ENCODE assay signal across 9 mouse cellular contexts in the genomic region with DNA sequence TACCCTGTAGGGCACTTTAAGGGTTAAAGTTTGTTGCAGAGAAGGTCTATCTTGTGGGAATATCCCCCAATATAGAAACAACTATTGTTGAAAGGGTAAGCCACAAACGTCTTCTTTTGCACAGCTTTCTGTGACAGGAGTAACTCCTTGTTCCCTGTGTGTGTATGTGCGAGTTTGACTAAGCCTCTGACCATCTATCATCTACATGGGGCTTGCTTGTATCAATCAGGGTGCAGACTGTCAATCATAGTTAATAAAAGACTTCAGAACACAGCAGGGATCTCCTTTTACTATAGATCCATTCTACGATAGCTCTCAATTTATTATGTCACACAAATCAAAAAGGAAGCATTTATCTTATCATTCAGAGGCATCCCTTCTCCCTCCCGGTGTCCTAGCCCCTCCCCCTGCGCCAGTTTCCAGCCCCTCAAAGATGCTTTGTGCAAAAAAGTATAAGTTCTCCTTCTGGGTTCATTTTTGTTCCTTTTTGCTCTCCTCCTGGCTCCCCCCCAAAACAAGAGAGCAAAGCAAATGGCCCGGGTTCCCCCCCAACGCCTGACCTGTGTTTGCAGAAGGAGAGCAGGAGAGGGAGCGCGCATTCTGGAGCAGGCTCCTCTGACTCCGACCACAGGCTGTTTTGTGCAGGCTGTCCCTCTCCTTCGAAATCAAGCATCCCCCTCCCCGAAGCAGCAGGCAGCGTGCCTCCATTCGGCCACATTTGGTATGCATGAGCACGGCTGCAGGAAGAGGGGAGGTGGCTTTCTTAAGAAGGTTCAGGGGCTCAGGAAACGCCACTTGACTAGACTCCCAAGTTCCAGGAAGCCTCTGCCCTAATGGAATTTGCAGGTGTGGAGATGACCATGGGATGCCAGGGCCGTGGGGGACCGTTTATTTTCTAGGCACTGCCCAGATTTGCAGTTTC.
DNase-seq lines count a peak whose midpoint lies in the region; ATAC-seq and TF ChIP-seq lines count a peak whose summit lies in the region.
"Had no signal": no experiment of that assay in that cellular context is flagged by ENCODE, and none has a peak within 500 bp of the region (broad histone marks: within the 10 kb centered on the region; RNA-seq: fewer than 3 reads in every experiment).

No protein-coding gene starts in this region.

- H3K27me3 ChIP-seq in megakaryocyte, embryonic 14.5 days (replicated peaks): peaks cover 6% of the 10 kb centered on the region
- 0 out of 2 replicates have a peak, but pooled peaks cover 4% of the 10 kb centered on the region for H3K27me3 ChIP-seq in heart, embryonic 13.5 days (replicated peaks)
- H3K27me3 ChIP-seq in limb, embryonic 14.5 days (ENCODE audit: control insufficient read depth, insufficient read depth, low read length): no peaks in the 10 kb centered on the region
- H3K27me3 ChIP-seq in stomach, embryonic 16.5 days (ENCODE audit: control insufficient read depth, insufficient read depth, low read length): no peaks in the 10 kb centered on the region
- no peaks in the 10 kb centered on the region for H3K27me3 ChIP-seq in thymus, adult 2 months (ENCODE audit: control insufficient read depth, insufficient read depth, low read length)

- peak overlapping the region; percentile 68 for H3K9ac ChIP-seq in heart, embryonic 13.5 days
- H3K9ac ChIP-seq in limb, embryonic 14.5 days (ENCODE audit: low read depth, low read length, severe bottlenecking): peak overlapping the region; percentile 29
- H3K9ac ChIP-seq in stomach, embryonic 16.5 days (ENCODE audit: low read length): peak overlapping the region; percentile 23
- H3K9ac ChIP-seq: liver, embryonic 14.5 days had no signal

- no peaks in the 10 kb centered on the region for H3K9me3 ChIP-seq in megakaryocyte, embryonic 14.5 days
- no peaks in the 10 kb centered on the region for H3K9me3 ChIP-seq in heart, embryonic 13.5 days
- H3K9me3 ChIP-seq in limb, embryonic 14.5 days (ENCODE audit: control insufficient read depth, low read length): no peaks in the 10 kb centered on the region
- no peaks in the 10 kb centered on the region for H3K9me3 ChIP-seq in stomach, embryonic 16.5 days (replicated peaks; ENCODE audit: control insufficient read depth, low read length)

- no peaks in the 10 kb centered on the region for H3K4me1 ChIP-seq in megakaryocyte, embryonic 14.5 days
- H3K4me1 ChIP-seq in heart, embryonic 13.5 days: peaks cover 13% of the 10 kb centered on the region
- peaks cover 15% of the 10 kb centered on the region; the same call in 1 of the 2 replicates for H3K4me1 ChIP-seq in limb, embryonic 14.5 days (ENCODE audit: control insufficient read depth, insufficient read depth, low read length)
- H3K4me1 ChIP-seq in stomach, embryonic 16.5 days (ENCODE audit: control insufficient read depth, insufficient read depth, low read length): 0 out of 2 replicates have a peak, but pooled peaks cover 6% of the 10 kb centered on the region
- no peaks in the 10 kb centered on the region for H3K4me1 ChIP-seq in thymus, adult 2 months (replicated peaks; ENCODE audit: control insufficient read depth, insufficient read depth, low read length)

- no peak for ATAC-seq in megakaryocyte, adult 5-6 weeks (ENCODE audit: poor library complexity, severe bottlenecking)
- no peak for ATAC-seq in heart, embryonic 13.5 days (ENCODE audit: extremely low read depth, insufficient number of reproducible peaks, low FRiP score, low TSS enrichment)
- ATAC-seq in limb, embryonic 14.5 days (ENCODE audit: low FRiP score, low read depth): peak; percentile 55; the same call in 1 of the 2 replicates
- no peak for ATAC-seq in stomach, embryonic 16.5 days (ENCODE audit: insufficient read depth, low FRiP score)

- peak; percentile 56 for DNase-seq in embryo, embryonic 10.5 days (ENCODE audit: low spot score)
- no peak for DNase-seq in limb, embryonic 14.5 days (ENCODE audit: low spot score)
- no peak for DNase-seq in yolk sac, embryonic 10.5 days (ENCODE audit: low spot score)
- no peak for DNase-seq in thymus, adult 2 months

- no peak for TF ChIP-seq POLR2A in limb, embryonic 14.5 days (IDR thresholded peaks at IDR 0.05; ENCODE audit: borderline replicate concordance, extremely low read depth, insufficient read depth, insufficient read length)
- TF ChIP-seq POLR2A in thymus, adult 2 months (IDR thresholded peaks at IDR 0.05; ENCODE audit: control insufficient read depth, extremely low read depth, insufficient read depth, low read length, poor library complexity): no peak

- H3K4me2 ChIP-seq in heart, embryonic 13.5 days: peak overlapping the region; percentile 73
- peak overlapping the region; percentile 58 for H3K4me2 ChIP-seq in limb, embryonic 14.5 days (replicated peaks; ENCODE audit: low read depth, low read length, severe bottlenecking)
- H3K4me2 ChIP-seq in stomach, embryonic 16.5 days (ENCODE audit: low read depth, low read length): peak overlapping the region; percentile 51

- H3K36me3 ChIP-seq in megakaryocyte, embryonic 14.5 days (replicated peaks; ENCODE audit: low read length): no peaks in the 10 kb centered on the region
- no peaks in the 10 kb centered on the region for H3K36me3 ChIP-seq in heart, embryonic 13.5 days
- H3K36me3 ChIP-seq in limb, embryonic 14.5 days (ENCODE audit: control insufficient read depth, insufficient read depth, low read length): no peaks in the 10 kb centered on the region
- H3K36me3 ChIP-seq in stomach, embryonic 16.5 days (ENCODE audit: control insufficient read depth, insufficient read depth, low read length): no peaks in the 10 kb centered on the region
- H3K36me3 ChIP-seq in thymus, adult 2 months (ENCODE audit: control insufficient read depth, insufficient read depth, low read length): no peaks in the 10 kb centered on the region

- H3K4me3 ChIP-seq in megakaryocyte, embryonic 14.5 days (replicated peaks): peak overlapping the region; percentile 33
- H3K4me3 ChIP-seq in heart, embryonic 13.5 days: peak overlapping the region; percentile 41
- peak overlapping the region; percentile 31 for H3K4me3 ChIP-seq in limb, embryonic 14.5 days (replicated peaks; ENCODE audit: low read length)
- H3K4me3 ChIP-seq in stomach, embryonic 16.5 days (replicated peaks; ENCODE audit: low read length): peak overlapping the region; percentile 33
- H3K4me3 ChIP-seq in thymus, adult 2 months (ENCODE audit: control insufficient read depth, insufficient read depth, low read length): no peak overlapping the region

- 7% methylated on average over 18 of the region's 18 CpGs for WGBS in heart, embryonic 13.5 days
- WGBS in limb, embryonic 14.5 days: 5% methylated on average over 18 of the region's 18 CpGs
- WGBS in stomach, embryonic 16.5 days: 5% methylated on average over 18 of the region's 18 CpGs
- WGBS in thymus, adult 2 months: 8% methylated on average over 18 of the region's 18 CpGs

- no peak for TF ChIP-seq CTCF in thymus, adult 2 months (IDR thresholded peaks at IDR 0.05; ENCODE audit: borderline replicate concordance, control insufficient read depth, extremely low read depth, insufficient read depth, low read length, poor library complexity)

- no peak overlapping the region for H3K27ac ChIP-seq in heart, embryonic 13.5 days (replicated peaks)
- 0 out of 2 replicates have a peak overlapping the region, but pooled peaks have one; percentile 45 for H3K27ac ChIP-seq in limb, embryonic 14.5 days (replicated peaks; ENCODE audit: low read depth, low read length)
- no peak overlapping the region for H3K27ac ChIP-seq in stomach, embryonic 16.5 days (ENCODE audit: low read length)
- no peak overlapping the region for H3K27ac ChIP-seq in thymus, adult 2 months (ENCODE audit: control insufficient read depth, insufficient read depth, low read length)
- H3K27ac ChIP-seq: liver, embryonic 14.5 days had no signal
